Mouse (Mus musculus): ENCODE data around the gene Epsti1.

GRCm38 (mm10) chr14:77942235-77942634 lies 38.2 kb downstream of the Epsti1 start:
- TF ChIP-seq CTCF (IDR thresholded peaks at IDR 0.05; ENCODE audit: insufficient read depth, low read depth, low read length) (no peak), POLR2A (IDR thresholded peaks at IDR 0.05; ENCODE audit: insufficient read depth, low read depth, low read length) (no peak)

Data from olfactory bulb, adult 2 months (tissue).